In genomic region chr11:81738995-81739394, GRCm38 (mm10) we compare ENCODE assay signal across 20 mouse cellular contexts.
DNase-seq lines count a peak whose midpoint lies in the region; ATAC-seq and TF ChIP-seq lines count a peak whose summit lies in the region.
"Had no signal": no experiment of that assay in that cellular context is flagged by ENCODE, and none has a peak within 500 bp of the region (broad histone marks: within the 10 kb centered on the region; RNA-seq: fewer than 3 reads in every experiment).

No protein-coding gene starts in this region.

- TF ChIP-seq CTCF in kidney, postnatal 0 days (IDR thresholded peaks at IDR 0.05; ENCODE audit: low read depth): no peak

- no peaks in the 10 kb centered on the region; the same call in 1 of the 2 replicates for H3K4me1 ChIP-seq in kidney, postnatal 0 days (replicated peaks; ENCODE audit: insufficient read depth, low read length)
- no peaks in the 10 kb centered on the region for H3K4me1 ChIP-seq in forebrain, embryonic 12.5 days
- H3K4me1 ChIP-seq: embryonic facial prominence, embryonic 10.5 days; embryonic facial prominence, embryonic 12.5 days had no signal

- no peaks in the 10 kb centered on the region for H3K36me3 ChIP-seq in kidney, postnatal 0 days (ENCODE audit: insufficient read depth, low read length)
- H3K36me3 ChIP-seq in forebrain, embryonic 12.5 days (replicated peaks): no peaks in the 10 kb centered on the region
- H3K36me3 ChIP-seq: embryonic facial prominence, embryonic 10.5 days; embryonic facial prominence, embryonic 12.5 days had no signal

- peak; percentile 8 for DNase-seq in kidney, postnatal 0 days (ENCODE audit: low spot score)
- no peak for DNase-seq in kidney, adult 11 months
- DNase-seq in CD4-positive helper T cell, adult 2 months (ENCODE audit: low read depth, low spot score): peak; percentile 6
- DNase-seq in ovary, adult 18-20 months (ENCODE audit: low spot score): no peak
- DNase-seq: adrenal gland, adult 2 months; adrenal gland, postnatal 10 days; adrenal gland, postnatal 25 days; B cell, adult 2 months; cerebellum, adult 11 months; cerebellum, adult 18-20 months; cerebellum, adult 8-10 months; cerebellum, adult 9-11 months; cerebellum, postnatal 14 days had no signal

- H3K4me2 ChIP-seq in kidney, postnatal 0 days (ENCODE audit: low read length): no peak overlapping the region
- no peak overlapping the region for H3K4me2 ChIP-seq in forebrain, embryonic 12.5 days
- H3K4me2 ChIP-seq: embryonic facial prominence, embryonic 12.5 days had no signal

- ATAC-seq in kidney, postnatal 0 days (replicated peaks; ENCODE audit: low FRiP score, low read depth): no peak
- peak; percentile 71 for ATAC-seq in CD4-positive, CD25-positive, alpha-beta regulatory T cell, adult 4 months
- peak; percentile 67 for ATAC-seq in inflammation-experienced regulatory T-cells, adult 6 months
- no peak for ATAC-seq in forebrain, embryonic 12.5 days (ENCODE audit: low FRiP score)
- ATAC-seq: forebrain, embryonic 14.5 days; forebrain, embryonic 16.5 days had no signal

- H3K27me3 ChIP-seq in kidney, postnatal 0 days (ENCODE audit: insufficient read depth, low read length): no peaks in the 10 kb centered on the region
- H3K27me3 ChIP-seq in forebrain, embryonic 12.5 days: no peaks in the 10 kb centered on the region
- H3K27me3 ChIP-seq: embryonic facial prominence, embryonic 12.5 days had no signal

- WGBS in kidney, postnatal 0 days: 34% methylated on average over 3 of the region's 3 CpGs
- 82% methylated on average over 3 of the region's 3 CpGs for WGBS in forebrain, embryonic 12.5 days

- no peak overlapping the region for H3K4me3 ChIP-seq in kidney, postnatal 0 days (replicated peaks; ENCODE audit: low read depth, low read length)
- H3K4me3 ChIP-seq in forebrain, embryonic 12.5 days (replicated peaks): no peak overlapping the region
- H3K4me3 ChIP-seq: embryonic facial prominence, embryonic 10.5 days; embryonic facial prominence, embryonic 12.5 days had no signal

- H3K27ac ChIP-seq in kidney, postnatal 0 days: no peak overlapping the region
- H3K27ac ChIP-seq in forebrain, embryonic 12.5 days: no peak overlapping the region
- H3K27ac ChIP-seq: embryonic facial prominence, embryonic 10.5 days; embryonic facial prominence, embryonic 12.5 days had no signal

- no peaks in the 10 kb centered on the region for H3K9me3 ChIP-seq in kidney, postnatal 0 days (replicated peaks; ENCODE audit: low read length)
- H3K9me3 ChIP-seq in forebrain, embryonic 12.5 days: no peaks in the 10 kb centered on the region
- H3K9me3 ChIP-seq: embryonic facial prominence, embryonic 10.5 days; embryonic facial prominence, embryonic 12.5 days had no signal

- H3K9ac ChIP-seq in kidney, postnatal 0 days (ENCODE audit: low read depth, low read length): no peak overlapping the region
- no peak overlapping the region for H3K9ac ChIP-seq in forebrain, embryonic 12.5 days
- H3K9ac ChIP-seq: embryonic facial prominence, embryonic 12.5 days had no signal

Comparison
In these comparisons a context has a peak if more than half of its experiments do, and no peak if none do; other contexts are left out.
1. DNase-seq: peak in kidney, postnatal 0 days (single experiment) and CD4-positive helper T cell, adult 2 months (single experiment); none in kidney, adult 11 months (single experiment) and ovary, adult 18-20 months (single experiment).
2. ATAC-seq: peak in CD4-positive, CD25-positive, alpha-beta regulatory T cell, adult 4 months (single experiment) and inflammation-experienced regulatory T-cells, adult 6 months (single experiment); none in kidney, postnatal 0 days (single experiment) and forebrain, embryonic 12.5 days (single experiment).